Mouse (Mus musculus): ENCODE results near the gene Lypla2. TPM values are rescaled to one million over a fixed set of nuclear protein-coding genes. Genes with fewer than 3 reads are reported as not detected.

Gene Lypla2
- polyA plus RNA-seq, 1 experiment from 2014 or later = 90.3 TPM

- H3K27me3 ChIP-seq (replicated peaks; ENCODE audit: control insufficient read depth, insufficient read depth, low read length) = no peaks in the 10 kb centered on the region
- H3K9ac ChIP-seq (ENCODE audit: low read depth, low read length) = no peak overlapping the region
- no peak overlapping the region for H3K4me2 ChIP-seq (replicated peaks; ENCODE audit: low read depth)
- H3K27ac ChIP-seq (ENCODE audit: low read depth, low read length) = no peak overlapping the region
- no peaks in the 10 kb centered on the region for H3K9me3 ChIP-seq (ENCODE audit: control insufficient read depth)
- WGBS = 92% methylated on average over 3 of the region's 3 CpGs
- H3K4me1 ChIP-seq (replicated peaks; ENCODE audit: control insufficient read depth, insufficient read depth, low read length) = no peaks in the 10 kb centered on the region
- TF ChIP-seq CTCF (IDR thresholded peaks at IDR 0.05; ENCODE audit: low read depth) = no peak
- no peak for ATAC-seq
- no peak overlapping the region for H3K4me3 ChIP-seq (ENCODE audit: low read depth, low read length)
- H3K36me3 ChIP-seq (ENCODE audit: control insufficient read depth, insufficient read depth) = peaks cover 92% of the 10 kb centered on the region
Measured at GRCm38 (mm10) chr4:136006821-136007220, 34.4 kb upstream of the Lypla2 start.

GRCm38 (mm10) chr4:136004921-136005320, 32.5 kb upstream of the Lypla2 start:
- Histone ChIP-seq H3K4me2 (replicated peaks; ENCODE audit: low read depth) (no peak overlapping the region), H3K9me3 (ENCODE audit: control insufficient read depth) (no peaks in the 10 kb centered on the region), H3K4me3 (ENCODE audit: low read depth, low read length) (no peak overlapping the region), H3K27me3 (replicated peaks; ENCODE audit: control insufficient read depth, insufficient read depth, low read length) (no peaks in the 10 kb centered on the region), H3K9ac (ENCODE audit: low read depth, low read length) (no peak overlapping the region), H3K4me1 (replicated peaks; ENCODE audit: control insufficient read depth, insufficient read depth, low read length) (no peaks in the 10 kb centered on the region), H3K27ac (ENCODE audit: low read depth, low read length) (no peak overlapping the region), H3K36me3 (ENCODE audit: control insufficient read depth, insufficient read depth) (peaks cover 75% of the 10 kb centered on the region)
- no peak for TF ChIP-seq CTCF (IDR thresholded peaks at IDR 0.05; ENCODE audit: low read depth)
- ATAC-seq = no peak
- 87% methylated on average over 2 of the region's 2 CpGs for WGBS

- no peak for ATAC-seq
- Histone ChIP-seq H3K4me3 (ENCODE audit: low read depth, low read length) (no peak overlapping the region), H3K27ac (ENCODE audit: low read depth, low read length) (no peak overlapping the region), H3K4me1 (replicated peaks; ENCODE audit: control insufficient read depth, insufficient read depth, low read length) (no peaks in the 10 kb centered on the region), H3K36me3 (ENCODE audit: control insufficient read depth, insufficient read depth) (peaks cover 68% of the 10 kb centered on the region), H3K4me2 (replicated peaks; ENCODE audit: low read depth) (no peak overlapping the region), H3K9ac (ENCODE audit: low read depth, low read length) (no peak overlapping the region), H3K9me3 (ENCODE audit: control insufficient read depth) (no peaks in the 10 kb centered on the region), H3K27me3 (replicated peaks; ENCODE audit: control insufficient read depth, insufficient read depth, low read length) (no peaks in the 10 kb centered on the region)
- WGBS = 88% methylated on average over 5 of the region's 5 CpGs
- TF ChIP-seq CTCF (IDR thresholded peaks at IDR 0.05; ENCODE audit: low read depth) = no peak
Measured at GRCm38 (mm10) chr4:136004107-136004675, 31.8 kb upstream of the Lypla2 start.

- Histone ChIP-seq H3K9me3 (ENCODE audit: control insufficient read depth) (no peaks in the 10 kb centered on the region), H3K27me3 (replicated peaks; ENCODE audit: control insufficient read depth, insufficient read depth, low read length) (no peaks in the 10 kb centered on the region), H3K4me2 (replicated peaks; ENCODE audit: low read depth) (no peak overlapping the region), H3K9ac (ENCODE audit: low read depth, low read length) (no peak overlapping the region), H3K4me3 (ENCODE audit: low read depth, low read length) (no peak overlapping the region), H3K36me3 (ENCODE audit: control insufficient read depth, insufficient read depth) (no peaks in the 10 kb centered on the region), H3K27ac (ENCODE audit: low read depth, low read length) (no peak overlapping the region), H3K4me1 (replicated peaks; ENCODE audit: control insufficient read depth, insufficient read depth, low read length) (no peaks in the 10 kb centered on the region)
- ATAC-seq = no peak
- no peak for TF ChIP-seq CTCF (IDR thresholded peaks at IDR 0.05; ENCODE audit: low read depth)
- 72% methylated on average over 4 of the region's 4 CpGs for WGBS
Measured at GRCm38 (mm10) chr4:135995118-135995517, 22.7 kb upstream of the Lypla2 start.

GRCm38 (mm10) chr4:135993941-135994340, 21.5 kb upstream of the Lypla2 start:
- no peaks in the 10 kb centered on the region for H3K9me3 ChIP-seq (ENCODE audit: control insufficient read depth)
- H3K4me2 ChIP-seq (replicated peaks; ENCODE audit: low read depth) = no peak overlapping the region
- no peaks in the 10 kb centered on the region for H3K36me3 ChIP-seq (ENCODE audit: control insufficient read depth, insufficient read depth)
- H3K9ac ChIP-seq (ENCODE audit: low read depth, low read length) = no peak overlapping the region
- no peak overlapping the region for H3K27ac ChIP-seq (ENCODE audit: low read depth, low read length)
- no peaks in the 10 kb centered on the region for H3K4me1 ChIP-seq (replicated peaks; ENCODE audit: control insufficient read depth, insufficient read depth, low read length)
- no peak for TF ChIP-seq CTCF (IDR thresholded peaks at IDR 0.05; ENCODE audit: low read depth)
- H3K27me3 ChIP-seq (replicated peaks; ENCODE audit: control insufficient read depth, insufficient read depth, low read length) = no peaks in the 10 kb centered on the region
- over 99% methylated on average over 6 of the region's 6 CpGs for WGBS
- H3K4me3 ChIP-seq (ENCODE audit: low read depth, low read length) = no peak overlapping the region
- ATAC-seq = no peak

GRCm38 (mm10) chr4:135987714-135988113, 15.3 kb upstream of the Lypla2 start:
- Histone ChIP-seq H3K27ac (ENCODE audit: low read depth, low read length) (no peak overlapping the region), H3K4me2 (replicated peaks; ENCODE audit: low read depth) (peak overlapping the region; percentile 94), H3K4me1 (replicated peaks; ENCODE audit: control insufficient read depth, insufficient read depth, low read length) (0 out of 2 replicates have a peak, but pooled peaks cover 8% of the 10 kb centered on the region), H3K4me3 (ENCODE audit: low read depth, low read length) (peak overlapping the region; percentile 89), H3K9ac (ENCODE audit: low read depth, low read length) (peak overlapping the region; percentile 85; the same call in 1 of the 2 replicates), H3K36me3 (ENCODE audit: control insufficient read depth, insufficient read depth) (peaks cover 12% of the 10 kb centered on the region; the same call in 1 of the 2 replicates), H3K27me3 (replicated peaks; ENCODE audit: control insufficient read depth, insufficient read depth, low read length) (no peaks in the 10 kb centered on the region), H3K9me3 (ENCODE audit: control insufficient read depth) (no peaks in the 10 kb centered on the region)
- 71% methylated on average over 9 of the region's 9 CpGs for WGBS
- no peak for ATAC-seq
- no peak for TF ChIP-seq CTCF (IDR thresholded peaks at IDR 0.05; ENCODE audit: low read depth)

Measured in intestine, postnatal 0 days (tissue).